9 mouse cellular contexts compared by ENCODE assay signal in the genomic region with DNA sequence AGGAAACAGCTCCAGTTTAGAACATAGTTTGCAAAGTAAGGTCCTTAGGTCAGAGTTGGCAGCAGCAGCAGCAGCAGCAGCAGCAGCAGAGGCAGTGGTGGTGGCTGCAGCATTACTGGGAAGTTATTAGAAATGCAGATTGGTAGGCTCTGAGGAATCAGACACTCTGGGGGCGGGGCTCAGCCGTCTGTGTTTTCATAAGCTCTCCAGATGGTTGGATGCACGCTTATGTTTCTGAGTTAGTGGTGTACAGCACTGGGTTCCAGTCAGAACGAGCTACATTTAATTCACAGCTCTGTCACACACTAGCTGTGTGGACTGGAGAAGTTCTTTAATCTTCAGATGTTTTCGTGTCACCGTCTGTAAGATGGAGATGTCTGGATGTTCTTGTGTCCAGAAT.
DNase-seq lines count a peak whose midpoint lies in the region; ATAC-seq and TF ChIP-seq lines count a peak whose summit lies in the region.
"Had no signal": no experiment of that assay in that cellular context is flagged by ENCODE, and none has a peak within 500 bp of the region (broad histone marks: within the 10 kb centered on the region; RNA-seq: fewer than 3 reads in every experiment).

No protein-coding gene starts in this region.

- H3K9me3 ChIP-seq in kidney, embryonic 15.5 days (replicated peaks) = no peaks in the 10 kb centered on the region

- no peak overlapping the region for H3K27ac ChIP-seq in kidney, embryonic 15.5 days
- no peak overlapping the region; the same call in 1 of the 2 replicates for H3K27ac ChIP-seq in left cerebral cortex, adult 2 months

- no peaks in the 10 kb centered on the region for H3K36me3 ChIP-seq in kidney, embryonic 15.5 days

- ATAC-seq in kidney, embryonic 15.5 days (replicated peaks; ENCODE audit: low FRiP score) = peak; percentile 75
- ATAC-seq in megakaryocyte-erythroid progenitor cell, adult 5-6 weeks (replicated peaks; ENCODE audit: low FRiP score, low TSS enrichment, poor library complexity, severe bottlenecking) = no peak

- no peak overlapping the region for H3K4me3 ChIP-seq in kidney, embryonic 15.5 days (replicated peaks)
- H3K4me3 ChIP-seq in left cerebral cortex, adult 2 months = no peak overlapping the region

- 43% methylated on average over 6 of the region's 6 CpGs for WGBS in kidney, embryonic 15.5 days

- DNase-seq in kidney, adult 18-20 months = no peak
- DNase-seq in frontal cortex, postnatal 10 days (ENCODE audit: low spot score in 2 of 2) = peak; percentile 22 to 23
- DNase-seq in left cerebral cortex, adult 2 months (ENCODE audit: extremely low spot score in 1 of 2, low spot score in 2 of 2) = peak; percentile 22 to 47
- peak; percentile 56 for DNase-seq in retina, embryonic 14.5 days (ENCODE audit: low spot score)
- DNase-seq in thymus, postnatal 4 days = no peak
- no peak for DNase-seq in adrenal gland, postnatal 14 days
- DNase-seq: B cell, adult 2 months had no signal

- no peak for TF ChIP-seq CTCF in left cerebral cortex, adult 2 months (IDR thresholded peaks at IDR 0.05)

- intact Hi-C loops in left cerebral cortex, adult 2 months (cut with DNase I) = no loop called here

- no peaks in the 10 kb centered on the region for H3K4me1 ChIP-seq in kidney, embryonic 15.5 days

- no peaks in the 10 kb centered on the region for H3K27me3 ChIP-seq in kidney, embryonic 15.5 days

- H3K4me2 ChIP-seq in kidney, embryonic 15.5 days = no peak overlapping the region

- H3K9ac ChIP-seq in kidney, embryonic 15.5 days = no peak overlapping the region

Comparison
In these comparisons a context has a peak if more than half of its experiments do, and no peak if none do; other contexts are left out.
1. DNase-seq: peak in frontal cortex, postnatal 10 days (2 of 2), left cerebral cortex, adult 2 months (2 of 2) and retina, embryonic 14.5 days (single experiment); none in kidney, adult 18-20 months (single experiment), thymus, postnatal 4 days (single experiment) and adrenal gland, postnatal 14 days (single experiment).